Mouse (Mus musculus): ENCODE measurements around the gene Clpx. TPM values are rescaled to one million over a fixed set of nuclear protein-coding genes. Genes with fewer than 3 reads are reported as not detected.
"Not testable (repeated sequence)": the region's sequence is repeated elsewhere in the genome, so short reads cannot be mapped to it uniquely, and the experiment has no call there.

Clpx gene
- total and polyA plus RNA-seq, 3 experiments: 31.1 to 45.6 (median 34.5) TPM

DNA sequence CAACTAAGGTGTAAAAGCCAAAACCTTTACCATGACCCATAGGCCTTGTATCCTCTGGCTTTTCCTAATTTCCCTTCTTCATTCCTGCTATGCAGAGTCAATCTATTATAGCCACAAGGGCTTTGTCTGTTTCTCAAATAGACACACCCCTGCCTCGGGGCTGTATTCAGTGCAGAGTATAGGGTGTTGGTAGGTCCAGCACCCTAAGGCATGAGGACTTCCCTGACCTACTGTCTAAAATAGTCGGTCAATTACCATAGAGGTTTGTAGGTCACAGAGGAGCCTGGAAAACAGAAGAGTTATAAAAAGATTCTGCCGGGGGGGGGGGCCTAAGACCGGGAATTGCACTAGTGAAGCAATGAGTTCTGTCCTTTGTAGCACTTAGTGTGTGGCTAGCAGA is 20.2 kb upstream of the Clpx start:
- no peaks in the 10 kb centered on the region for H3K36me3 ChIP-seq (replicated peaks in 1 of 2; ENCODE audit: control insufficient read depth in 1 of 2, insufficient read depth in 1 of 2, low read length in 1 of 2)
- dilution Hi-C loops (cut with MboI; ENCODE audit: extremely low pct_ligation_motif_present, extremely low pct_unique_long_range_greater_than_20kb, low sequenced_read_pairs) (no loop called here), in situ Hi-C loops (cut with MboI; ENCODE audit: low pct_ligation_motif_present, low pct_unique_long_range_greater_than_20kb, low sequenced_read_pairs) (loop anchor here (10.0 kb wide), 1 partner anchor 49 kb away; no protein-coding TSS in a partner anchor)
- H3K9ac ChIP-seq (ENCODE audit: insufficient read depth, low read depth): no peak overlapping the region
- peaks cover 19% of the 10 kb centered on the region for H3K27me3 ChIP-seq (replicated peaks)
- TF ChIP-seq POLR2A (IDR thresholded peaks at IDR 0.05; ENCODE audit: low read depth, low read length) (no peak), IRF4 (IDR thresholded peaks at IDR 0.05; ENCODE audit: low read depth, low read length) (no peak), NELFE (IDR thresholded peaks at IDR 0.05; ENCODE audit: low read depth, low read length) (no peak), MXI1 (IDR thresholded peaks at IDR 0.05; ENCODE audit: low read depth, low read length) (no peak), SIN3A (IDR thresholded peaks at IDR 0.05; ENCODE audit: low read length) (no peak), KAT2A (IDR thresholded peaks at IDR 0.05; ENCODE audit: insufficient replicate concordance, low read length) (no peak), BHLHE40 (IDR thresholded peaks at IDR 0.05; ENCODE audit: low read depth, low read length) (no peak), ELF1 (IDR thresholded peaks at IDR 0.05; ENCODE audit: low read depth, low read length) (no peak), NRF1 (IDR thresholded peaks at IDR 0.05; ENCODE audit: low read depth, low read length) (no peak), HCFC1 (IDR thresholded peaks at IDR 0.05; ENCODE audit: low read depth, low read length) (no peak), ZKSCAN1 (IDR thresholded peaks at IDR 0.05; ENCODE audit: borderline replicate concordance, low read depth, low read length) (no peak), MYC (IDR thresholded peaks at IDR 0.05; ENCODE audit: low read depth, low read length) (no peak), MAX (IDR thresholded peaks at IDR 0.05; ENCODE audit: low read length) (no peak)
- H3K9me3 ChIP-seq (replicated peaks; ENCODE audit: low read length): peaks cover 4% of the 10 kb centered on the region
- H3K27ac ChIP-seq (ENCODE audit: insufficient read depth, low read depth): no peak overlapping the region
- no peaks in the 10 kb centered on the region for H3K79me2 ChIP-seq (replicated peaks; ENCODE audit: control insufficient read depth, extremely low read depth, insufficient read depth, poor library complexity, severe bottlenecking)
- H3K4me1 ChIP-seq (ENCODE audit: control insufficient read depth in 1 of 2, insufficient read depth in 2 of 2): no peaks in the 10 kb centered on the region; a peak in 1 of 4 replicates
- H3K4me2 ChIP-seq (ENCODE audit: insufficient read depth, low read depth, poor library complexity, severe bottlenecking): no peak overlapping the region
- H3K4me3 ChIP-seq (replicated peaks in 1 of 3; ENCODE audit: low read depth in 2 of 3, low read length in 2 of 3, poor library complexity in 1 of 3): no peak overlapping the region
- no peak for DNase-seq (ENCODE audit: extremely low read depth)

DNA sequence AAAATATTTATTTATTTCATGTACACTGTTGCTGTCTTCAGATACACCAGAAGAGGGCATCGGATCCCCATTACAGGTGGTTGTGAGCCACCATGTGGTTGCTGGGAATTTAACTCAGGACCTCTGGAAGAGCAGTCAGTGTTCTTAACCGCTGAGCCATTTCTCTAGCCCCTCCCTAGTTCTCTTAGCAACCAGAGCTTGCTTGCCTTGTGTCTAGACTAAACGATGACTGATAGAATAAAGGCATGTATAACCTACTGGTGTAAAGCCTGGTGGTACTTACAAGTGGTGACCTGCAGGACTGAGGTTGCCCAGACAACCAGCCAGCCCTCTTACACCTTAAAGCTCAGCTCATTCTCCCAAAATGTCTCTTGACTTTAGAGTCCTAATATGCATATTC is 19.2 kb upstream of the Clpx start:
- in situ Hi-C loops (cut with MboI; ENCODE audit: low pct_ligation_motif_present, low pct_unique_long_range_greater_than_20kb, low sequenced_read_pairs): loop anchor here (5.0 to 10.0 kb wide), 2 partner anchors 33 to 50 kb away; no protein-coding TSS in a partner anchor
- dilution Hi-C loops (cut with MboI; ENCODE audit: extremely low pct_ligation_motif_present, extremely low pct_unique_long_range_greater_than_20kb, low sequenced_read_pairs): not testable (repeated sequence)

DNA sequence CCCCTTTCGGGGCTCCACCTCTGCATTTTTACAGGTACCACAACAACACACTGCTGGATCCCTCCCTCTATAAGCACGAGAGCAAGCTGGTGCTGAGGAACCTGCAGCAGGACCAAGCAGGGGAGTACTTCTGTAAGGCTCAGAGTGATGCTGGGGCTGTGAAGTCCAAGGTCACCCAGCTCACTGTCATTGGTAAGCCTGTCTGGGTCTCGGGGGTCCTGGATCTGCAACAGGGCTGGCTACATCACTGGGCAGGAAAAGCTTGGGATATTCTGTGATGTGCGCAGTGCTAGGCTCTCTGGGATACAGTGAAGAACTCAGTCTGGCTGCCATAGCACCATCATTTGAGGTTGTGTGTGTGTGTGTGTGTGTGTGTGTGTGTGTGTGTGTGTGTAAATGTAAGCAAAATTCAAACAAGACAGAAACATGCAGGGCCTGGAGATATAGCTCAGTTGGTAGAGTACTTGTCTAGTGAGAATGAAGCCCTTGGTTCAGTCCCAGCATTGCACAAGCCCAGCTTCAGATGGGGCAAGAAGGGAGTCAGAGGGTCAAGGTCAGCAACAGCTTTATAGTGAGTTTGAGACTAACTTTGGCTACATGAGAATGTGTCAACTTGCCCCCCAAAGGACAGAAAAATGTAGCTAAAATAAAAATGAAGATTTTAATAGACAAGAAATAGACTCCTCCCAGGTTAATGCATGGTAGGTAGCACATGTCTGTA is 18.1 kb upstream of the Clpx start:
- dilution Hi-C loops (cut with MboI; ENCODE audit: extremely low pct_ligation_motif_present, extremely low pct_unique_long_range_greater_than_20kb, low sequenced_read_pairs): no loop called here
- Histone ChIP-seq H3K9me3 (replicated peaks; ENCODE audit: low read length) (peaks cover 4% of the 10 kb centered on the region), H3K4me1 (ENCODE audit: control insufficient read depth in 1 of 2, insufficient read depth in 2 of 2) (no peaks in the 10 kb centered on the region; a peak in 1 of 4 replicates), H3K4me2 (ENCODE audit: insufficient read depth, low read depth, poor library complexity, severe bottlenecking) (no peak overlapping the region), H3K9ac (ENCODE audit: insufficient read depth, low read depth) (no peak overlapping the region), H3K36me3 (replicated peaks in 1 of 2; ENCODE audit: control insufficient read depth in 1 of 2, insufficient read depth in 1 of 2, low read length in 1 of 2) (no peaks in the 10 kb centered on the region), H3K4me3 (replicated peaks in 1 of 3; ENCODE audit: low read depth in 2 of 3, low read length in 2 of 3, poor library complexity in 1 of 3) (no peak overlapping the region), H3K79me2 (replicated peaks; ENCODE audit: control insufficient read depth, extremely low read depth, insufficient read depth, poor library complexity, severe bottlenecking) (no peaks in the 10 kb centered on the region), H3K27ac (ENCODE audit: insufficient read depth, low read depth) (no peak overlapping the region), H3K27me3 (replicated peaks) (peaks cover 4% of the 10 kb centered on the region)
- in situ Hi-C loops (cut with MboI; ENCODE audit: low pct_ligation_motif_present, low pct_unique_long_range_greater_than_20kb, low sequenced_read_pairs): loop anchor here (5.0 to 10.0 kb wide), 2 partner anchors 34 to 51 kb away; no protein-coding TSS in a partner anchor
- TF ChIP-seq RCOR1 (conservative IDR thresholded peaks at IDR 0.05; ENCODE audit: low read depth, low read length): no peak
- no peak for TF ChIP-seq RAD21 (IDR thresholded peaks at IDR 0.05; ENCODE audit: low read depth, low read length)
- TF ChIP-seq JUND (conservative IDR thresholded peaks at IDR 0.05; ENCODE audit: low read depth, low read length): no peak
- no peak for TF ChIP-seq GABPA (IDR thresholded peaks at IDR 0.05; ENCODE audit: insufficient replicate concordance, low read depth, low read length)
- TF ChIP-seq CHD1 (IDR thresholded peaks at IDR 0.05; ENCODE audit: low read depth, low read length): no peak
- TF ChIP-seq SMC3 (IDR thresholded peaks at IDR 0.05; ENCODE audit: low read depth, low read length): no peak
- TF ChIP-seq CHD2 (IDR thresholded peaks at IDR 0.05; ENCODE audit: low read length): no peak
- TF ChIP-seq EP300 (IDR thresholded peaks at IDR 0.05; ENCODE audit: low read length): no peak
- TF ChIP-seq ZNF384 (IDR thresholded peaks at IDR 0.05; ENCODE audit: low read depth, low read length): no peak
- TF ChIP-seq MEF2A (IDR thresholded peaks at IDR 0.05; ENCODE audit: borderline replicate concordance, low read depth, low read length): no peak
- no peak for TF ChIP-seq USF1 (IDR thresholded peaks at IDR 0.05; ENCODE audit: low read depth, low read length)
- no peak for TF ChIP-seq SIN3A (IDR thresholded peaks at IDR 0.05; ENCODE audit: low read length)
- DNase-seq (ENCODE audit: extremely low read depth): no peak

More for the DNA sequence above, 19.2 kb upstream of the Clpx start:
- H3K36me3 ChIP-seq (replicated peaks in 1 of 2; ENCODE audit: control insufficient read depth in 1 of 2, insufficient read depth in 1 of 2, low read length in 1 of 2); H3K9ac ChIP-seq (ENCODE audit: insufficient read depth, low read depth); H3K4me1 ChIP-seq (ENCODE audit: control insufficient read depth in 1 of 2, insufficient read depth in 2 of 2); H3K79me2 ChIP-seq (replicated peaks; ENCODE audit: control insufficient read depth, extremely low read depth, insufficient read depth, poor library complexity, severe bottlenecking); H3K4me3 ChIP-seq (replicated peaks in 1 of 3; ENCODE audit: low read depth in 2 of 3, low read length in 2 of 3, poor library complexity in 1 of 3); DNase-seq (ENCODE audit: extremely low read depth); H3K9me3 ChIP-seq (replicated peaks; ENCODE audit: low read length); H3K4me2 ChIP-seq (ENCODE audit: insufficient read depth, low read depth, poor library complexity, severe bottlenecking); H3K27ac ChIP-seq (ENCODE audit: insufficient read depth, low read depth): not testable (repeated sequence)
- H3K27me3 ChIP-seq (replicated peaks): peaks cover 11% of the 10 kb centered on the region

Data from CH12.LX (cell line).